Mouse (Mus musculus) gastrocnemius, adult 2 months (tissue): ENCODE data around the gene Chrna10. TPM values are rescaled to one million over a fixed set of nuclear protein-coding genes. Genes with fewer than 3 reads are reported as not detected.

Experiments used
- DNase-seq: peaks from one replicate; pipeline ENCODE4 v3.0.0; 2022
- H3K27ac ChIP-seq: fragments of 200-600 bp; 2 replicates; pipeline ENCODE4 v1.8.1; 2022; ENCODE audit warnings: mild to moderate bottlenecking
- H3K4me3 ChIP-seq: fragments of 200-600 bp; 2 replicates; pipeline ENCODE4 v1.8.1; 2022; ENCODE audit warnings: mild to moderate bottlenecking, moderate library complexity
- CTCF ChIP-seq: fragments of 200-600 bp; IDR thresholded peaks from 2 replicates; pipeline ENCODE4 v1.8.1; 2022; ENCODE audit warnings: antibody characterized with exemption, mild to moderate bottlenecking, moderate library complexity
- intact Hi-C: fragments of 180-260 bp; cut with DNase I; formaldehyde crosslinking; loops from one replicate; pipeline ENCODE4 v1.15.1; 2025
- total RNA-seq, 2 experiments: library from RNA; stranded (reverse); gene quantifications; 2 replicates each; pipeline ENCODE4 v1.2.3; 2021

The Chrna10 gene
- total RNA-seq, 2 experiments from 2014 or later = not detected

DNA sequence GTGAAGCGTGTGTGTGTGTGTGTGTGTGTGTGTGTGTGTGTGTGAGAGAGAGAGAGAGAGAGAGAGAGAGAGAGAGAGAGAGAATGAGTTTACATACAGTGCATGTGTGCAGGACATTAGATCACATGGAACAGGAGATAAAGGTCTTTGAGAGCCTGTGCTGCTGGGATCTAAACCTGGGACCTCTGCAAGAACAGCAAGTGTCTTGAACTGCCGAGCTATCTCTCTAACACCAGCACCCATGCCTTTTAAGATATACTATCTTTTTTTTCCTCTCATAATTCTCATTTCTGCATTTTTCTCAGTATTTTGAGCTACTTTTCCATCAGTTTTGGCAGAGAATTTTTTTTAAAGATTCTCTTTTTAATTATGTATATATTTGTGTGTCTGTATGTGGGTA lies 13.1 kb downstream of the Chrna10 start:
- no peak for DNase-seq
- intact Hi-C loops = no loop called here
- no peak for TF ChIP-seq CTCF
- H3K27ac ChIP-seq = peak overlapping the region; percentile 97
- H3K4me3 ChIP-seq = peak overlapping the region; percentile 71

DNA sequence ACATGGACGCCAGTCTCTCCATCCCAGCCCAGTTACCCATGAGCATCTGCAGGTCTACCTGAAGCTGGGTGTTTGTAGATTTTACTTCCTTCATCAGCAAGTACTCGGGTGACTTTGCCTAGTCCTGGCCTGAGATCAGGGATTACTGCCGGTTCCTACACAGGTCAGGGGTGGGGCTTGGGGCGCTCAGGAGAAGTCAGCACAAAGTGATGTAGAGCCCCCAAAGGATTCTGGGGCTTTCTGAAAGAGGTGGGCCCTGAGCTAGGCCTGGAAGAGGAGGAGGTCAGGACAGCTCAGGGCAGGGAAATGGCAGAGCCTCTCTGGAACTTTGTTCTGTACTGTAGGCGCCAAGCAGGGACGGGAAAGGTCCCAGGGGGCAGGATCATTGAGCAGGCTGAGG lies 13.9 kb downstream of the Chrna10 start:
- peak overlapping the region; percentile 71 for H3K4me3 ChIP-seq
- intact Hi-C loops = no loop called here
- TF ChIP-seq CTCF = no peak
- DNase-seq = peak; percentile 67
- peak overlapping the region; percentile 97 for H3K27ac ChIP-seq

DNA sequence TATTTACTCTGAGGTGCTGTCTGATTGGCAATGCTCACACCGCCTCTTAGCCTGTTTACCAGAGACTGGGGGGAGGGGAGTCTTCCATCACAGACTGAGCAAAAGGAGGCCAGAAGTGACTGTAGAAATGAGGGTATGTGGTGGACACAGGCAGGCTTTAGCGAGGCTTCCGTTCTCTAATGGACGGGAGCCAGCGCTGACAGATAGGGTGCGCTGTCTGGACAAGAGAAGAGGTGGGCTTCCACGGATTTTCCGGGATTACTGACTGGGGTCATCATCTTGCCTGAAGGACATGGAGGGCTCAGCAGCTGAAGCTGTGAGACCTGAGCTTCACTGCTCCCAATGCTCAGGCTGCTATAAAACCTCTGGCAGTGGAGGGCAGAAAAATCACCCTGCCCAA lies 14.4 kb downstream of the Chrna10 start:
- peak overlapping the region; percentile 97 for H3K27ac ChIP-seq
- H3K4me3 ChIP-seq = peak overlapping the region; percentile 71
- DNase-seq = peak; percentile 66
- peak; percentile 36 for TF ChIP-seq CTCF
- intact Hi-C loops = no loop called here

DNA sequence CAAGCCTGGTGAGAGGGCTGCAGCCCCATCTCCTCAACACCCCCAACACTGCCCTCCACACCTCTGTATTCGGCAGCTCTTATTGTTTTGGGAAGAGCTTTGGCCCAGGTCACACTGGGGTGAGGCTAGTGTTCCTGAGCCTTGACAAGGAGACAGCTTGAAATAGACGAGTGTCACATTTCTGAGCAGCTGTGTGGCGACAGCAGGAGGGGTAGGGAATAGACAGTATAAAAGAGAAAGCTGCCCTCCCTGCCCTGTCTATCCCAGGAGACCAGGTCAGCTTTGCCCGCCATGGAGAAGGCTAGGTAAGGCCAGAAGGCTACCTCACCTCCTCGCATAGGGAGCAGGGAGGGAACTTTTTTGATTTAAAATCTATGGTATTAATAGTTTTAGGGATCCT lies 15.1 kb downstream of the Chrna10 start, which contains the start of gene Art1:
Gene Art1 (plus strand): TSS at position 257 of the 400 bp plus-strand sequence.
- Histone ChIP-seq H3K27ac (peak within 1 kb of the TSS; percentile 97), H3K4me3 (peak within 1 kb of the TSS; percentile 71)
- intact Hi-C loops = no loop called here
- no peak for TF ChIP-seq CTCF
- peak; percentile 82 for DNase-seq

DNA sequence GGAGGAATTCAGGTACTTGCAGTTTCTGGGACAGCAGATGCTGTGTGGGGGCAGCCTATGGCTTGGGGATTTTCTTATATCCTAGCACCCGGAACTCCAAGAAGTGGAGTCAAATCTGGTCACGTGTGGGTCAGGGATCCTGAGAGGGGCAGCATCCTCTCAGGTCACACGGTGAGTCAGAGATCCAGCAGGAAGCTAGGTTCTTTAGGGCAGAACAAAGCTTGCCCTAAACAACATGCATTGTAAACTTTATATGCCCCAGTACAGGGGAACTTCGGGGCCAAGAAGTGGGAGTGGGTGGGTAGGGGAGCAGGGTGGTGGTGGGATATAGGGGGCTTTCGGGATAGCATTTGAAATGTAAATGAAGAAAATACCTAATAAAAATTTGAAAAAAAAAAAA lies 15.8 kb downstream of the Chrna10 start:
- peak; percentile 14 for DNase-seq
- peak overlapping the region; percentile 71 for H3K4me3 ChIP-seq
- TF ChIP-seq CTCF = no peak
- intact Hi-C loops = no loop called here
- peak overlapping the region; percentile 97 for H3K27ac ChIP-seq

DNA sequence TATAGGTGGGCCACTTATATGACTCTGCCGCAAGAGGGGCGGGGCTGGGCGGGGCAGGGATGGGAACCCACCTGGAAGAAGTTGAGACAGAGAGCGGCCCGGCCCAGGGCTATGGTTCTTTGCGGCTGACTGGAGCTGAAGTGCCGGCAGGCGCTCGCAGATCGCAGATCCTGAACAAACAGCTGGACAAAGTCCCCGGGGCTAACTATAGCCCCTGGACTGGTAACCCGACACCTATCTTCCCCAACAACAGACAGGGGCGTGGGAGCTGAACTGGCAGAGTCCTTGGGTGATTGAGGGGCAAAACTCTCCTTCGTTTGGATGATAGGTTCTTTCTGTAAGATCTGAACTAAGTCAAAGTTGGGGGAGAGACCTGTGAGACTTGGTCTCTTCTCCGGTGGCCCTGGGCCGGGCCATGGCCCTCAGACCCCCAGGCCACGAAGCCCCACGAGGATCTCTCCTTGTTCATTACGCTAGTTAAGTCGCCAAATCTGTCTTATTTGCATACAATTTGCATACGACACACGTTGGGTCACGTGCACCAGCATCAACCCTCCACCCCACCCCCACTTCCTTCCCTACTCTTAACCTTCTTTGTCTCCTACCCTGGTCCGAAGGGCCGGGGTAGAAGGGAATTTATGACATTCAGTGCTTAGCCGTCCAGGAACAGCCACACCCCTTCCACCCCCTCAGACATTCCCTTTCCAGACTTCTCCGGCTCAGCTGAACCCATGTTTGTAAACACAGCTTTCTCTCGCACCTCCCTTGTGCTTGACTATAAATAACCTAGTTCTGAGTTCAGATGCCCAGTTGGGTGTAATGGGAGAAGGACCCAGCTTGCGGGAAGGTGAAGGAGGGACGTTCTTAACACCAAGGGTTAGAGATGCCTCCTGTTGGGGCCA lies 16.6 kb downstream of the Chrna10 start:
- no peak for TF ChIP-seq CTCF
- intact Hi-C loops = no loop called here
- peak; percentile 66 for DNase-seq
- H3K27ac ChIP-seq = peak overlapping the region; percentile 97
- H3K4me3 ChIP-seq = peak overlapping the region; percentile 71

DNA sequence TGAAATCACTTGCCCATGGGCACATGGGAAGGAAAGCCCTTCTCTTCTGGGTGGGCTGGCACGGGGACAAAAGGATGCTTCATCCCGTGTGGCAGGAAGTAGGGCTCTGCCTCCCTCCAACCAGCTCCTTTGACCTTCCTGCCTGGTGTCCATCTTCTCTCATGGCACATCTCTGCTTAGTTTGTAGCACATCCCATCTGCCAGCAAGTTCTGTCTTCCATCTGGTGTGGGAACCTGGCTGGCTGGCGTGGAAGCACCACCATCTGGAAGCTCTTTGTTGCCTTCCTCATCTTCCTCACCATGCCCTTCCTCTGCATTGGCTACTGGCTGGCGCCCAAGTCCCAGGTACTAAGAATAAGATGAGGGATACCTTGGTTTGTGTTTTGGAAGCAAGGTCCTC lies 29.3 kb downstream of the Chrna10 start:
- DNase-seq = no peak
- no peak overlapping the region for H3K4me3 ChIP-seq
- no peak overlapping the region for H3K27ac ChIP-seq
- intact Hi-C loops = no loop called here
- no peak for TF ChIP-seq CTCF

DNA sequence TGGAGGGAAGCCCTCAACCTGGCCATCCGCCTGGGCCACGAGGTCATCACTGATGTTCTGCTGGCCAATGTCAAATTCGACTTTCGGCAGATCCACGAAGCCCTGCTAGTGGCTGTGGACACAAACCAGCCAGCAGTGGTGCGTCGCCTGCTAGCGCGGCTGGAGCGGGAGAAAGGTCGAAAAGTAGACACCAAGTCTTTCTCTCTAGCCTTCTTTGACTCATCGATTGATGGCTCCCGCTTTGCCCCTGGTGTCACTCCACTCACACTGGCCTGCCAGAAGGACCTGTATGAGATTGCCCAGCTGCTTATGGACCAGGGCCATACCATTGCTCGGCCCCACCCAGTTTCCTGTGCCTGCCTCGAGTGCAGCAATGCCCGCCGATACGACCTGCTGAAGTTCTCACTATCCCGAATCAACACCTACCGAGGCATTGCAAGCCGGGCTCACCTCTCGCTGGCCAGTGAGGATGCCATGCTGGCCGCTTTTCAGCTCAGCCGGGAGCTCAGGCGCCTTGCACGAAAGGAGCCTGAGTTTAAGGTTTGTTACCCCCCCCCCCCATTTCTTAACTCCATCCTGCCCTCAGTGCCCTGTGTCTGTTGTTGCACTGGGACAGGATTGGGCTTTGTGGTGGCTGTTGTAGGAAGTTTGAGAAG lies 32.5 kb downstream of the Chrna10 start:
- no peak for DNase-seq
- Histone ChIP-seq H3K27ac (no peak overlapping the region), H3K4me3 (no peak overlapping the region)
- intact Hi-C loops = no loop called here
- TF ChIP-seq CTCF = no peak

DNA sequence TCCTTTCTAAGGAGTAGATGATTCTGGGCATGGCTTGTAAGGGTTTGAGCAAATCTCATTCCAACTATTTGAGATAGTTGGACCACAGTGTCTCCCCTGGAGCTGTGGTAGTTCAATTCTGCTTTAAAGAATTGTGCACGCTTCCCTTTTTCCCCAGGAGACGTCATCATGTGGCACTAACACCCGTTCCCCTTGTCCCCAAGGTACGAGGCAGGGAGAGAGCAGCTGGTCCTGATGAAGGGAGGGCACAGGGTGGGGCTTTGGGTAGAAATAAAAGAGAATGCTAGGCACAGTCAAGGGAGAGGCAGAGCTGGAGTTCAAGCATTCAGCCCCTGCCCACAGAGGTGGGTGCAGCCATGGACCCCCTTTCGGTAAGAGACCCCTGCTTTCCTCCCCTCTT lies 33.8 kb downstream of the Chrna10 start, which contains the start of gene Trpc2:
Gene Trpc2 (plus strand): TSS at position 301 of the 400 bp plus-strand sequence.
- Histone ChIP-seq H3K4me3 (no peak within 1 kb of the TSS; the same call in 1 of the 2 replicates), H3K27ac (peak within 1 kb of the TSS; percentile 81)
- intact Hi-C loops = no loop called here
- DNase-seq = no peak
- no peak for TF ChIP-seq CTCF

DNA sequence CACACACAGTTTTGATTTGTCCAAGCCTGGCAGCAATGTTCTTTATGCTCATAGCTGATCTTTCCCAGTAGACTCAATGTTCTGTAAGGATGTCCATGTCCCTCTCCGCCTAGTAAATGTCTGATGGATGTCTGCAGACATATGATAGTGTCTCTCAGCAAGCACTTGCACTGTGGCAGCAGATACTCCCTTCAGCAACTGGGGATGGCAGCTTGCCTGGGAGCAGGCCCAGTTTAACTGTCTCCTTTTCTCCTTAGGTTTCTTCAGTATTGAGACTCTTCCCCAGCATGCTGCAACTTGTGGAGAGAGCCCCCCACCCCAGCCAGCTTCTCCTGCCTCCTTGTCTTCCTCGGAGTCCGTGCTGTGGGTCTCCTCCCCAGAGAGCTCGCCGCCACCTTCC lies 34.8 kb downstream of the Chrna10 start:
- no peak for TF ChIP-seq CTCF
- intact Hi-C loops = no loop called here
- DNase-seq = peak; percentile 84
- H3K4me3 ChIP-seq = no peak overlapping the region; the same call in 1 of the 2 replicates
- peak overlapping the region; percentile 81 for H3K27ac ChIP-seq

DNA sequence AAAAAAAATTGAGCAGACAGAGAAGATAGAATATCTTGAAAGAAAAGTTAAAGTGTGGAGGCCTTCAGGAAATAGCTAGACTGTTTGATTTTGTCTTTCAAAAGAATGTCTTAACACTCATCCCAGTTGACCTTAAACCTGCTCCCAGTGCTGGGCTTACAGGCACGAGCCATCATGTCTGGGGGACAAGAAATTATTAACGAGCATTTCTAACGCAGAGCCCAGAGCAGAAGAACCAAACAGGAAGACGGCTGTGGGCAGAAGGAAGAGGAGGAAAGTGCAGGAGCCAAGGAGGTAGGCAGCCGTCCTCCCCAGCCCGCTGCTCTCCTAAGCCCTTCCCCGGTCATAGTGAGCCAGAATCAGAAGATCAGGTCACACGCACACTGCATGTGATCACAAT lies 36.3 kb downstream of the Chrna10 start:
- no peak for DNase-seq
- no peak for TF ChIP-seq CTCF
- Histone ChIP-seq H3K4me3 (no peak overlapping the region), H3K27ac (no peak overlapping the region)
- intact Hi-C loops = no loop called here

DNA sequence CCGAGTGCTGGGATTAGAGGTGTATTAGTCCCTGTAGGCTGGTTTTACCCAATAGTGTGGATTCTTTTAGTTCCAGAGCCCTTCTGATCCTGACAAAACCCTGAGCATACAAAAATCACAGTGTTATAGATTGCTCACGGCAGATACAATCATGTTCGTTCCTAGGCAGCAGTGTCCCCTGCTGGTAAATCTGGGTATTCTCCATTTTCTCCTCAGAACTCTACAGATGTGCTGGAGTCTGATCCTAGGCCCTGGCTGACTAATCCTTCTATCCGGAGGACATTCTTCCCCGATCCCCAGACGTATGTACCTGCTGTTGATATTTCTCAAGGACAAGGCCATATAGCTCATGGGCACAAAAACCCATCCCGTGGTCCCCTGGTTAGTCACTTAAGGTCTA lies 38.1 kb downstream of the Chrna10 start:
- DNase-seq = no peak
- H3K4me3 ChIP-seq = no peak overlapping the region
- TF ChIP-seq CTCF = peak; percentile 74
- H3K27ac ChIP-seq = no peak overlapping the region
- intact Hi-C loops = no loop called here

DNA sequence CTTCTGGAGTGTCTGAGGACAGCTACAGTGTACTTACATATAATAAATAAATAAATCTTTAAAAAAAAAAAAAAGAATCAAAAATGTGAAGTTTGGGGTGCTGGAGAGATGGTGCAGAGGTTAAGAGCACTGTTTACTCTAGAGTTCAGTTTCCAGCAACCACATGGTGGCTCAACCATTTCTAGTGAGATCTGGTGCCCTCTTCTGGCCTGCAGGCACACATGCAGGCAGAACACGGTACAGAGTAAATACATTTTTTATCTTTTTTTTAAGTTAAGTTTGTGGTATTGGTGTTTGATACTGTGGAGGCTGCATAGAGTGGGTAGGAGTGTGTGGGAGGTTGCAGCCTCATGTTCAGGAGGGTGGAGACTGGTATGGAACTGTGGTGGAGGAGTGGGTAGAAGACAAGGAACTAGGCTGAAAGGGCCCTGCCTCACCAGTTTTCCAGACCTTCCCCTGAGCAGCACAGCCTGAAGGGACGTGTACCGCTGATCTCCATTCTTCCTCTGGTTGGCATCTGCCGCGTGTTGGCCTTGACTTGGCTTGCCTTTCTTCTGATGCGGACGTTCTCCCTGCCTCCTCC lies 39.8 kb downstream of the Chrna10 start:
- H3K27ac ChIP-seq = no peak overlapping the region
- H3K4me3 ChIP-seq = no peak overlapping the region
- TF ChIP-seq CTCF = peak; percentile 72
- intact Hi-C loops = loop anchor here (1.0 to 2.0 kb wide), 2 partner anchors 79 to 158 kb away; no protein-coding TSS in a partner anchor
- DNase-seq = no peak
